Mouse (Mus musculus): ENCODE data around the gene Olfr774. TPM values are rescaled to one million over a fixed set of nuclear protein-coding genes. Genes with fewer than 3 reads are reported as not detected.

Olfr774 gene
- total RNA-seq (2023), result not detected

GRCm38 (mm10) chr10:129235904-129236303, at the start of gene Olfr774:
Gene Olfr774, plus strand, starts transcription at chr10:129236204.

GRCm38 (mm10) chr10:129187319-129187718, 48.7 kb upstream of the Olfr774 start, which contains the start of gene Olfr773:
Gene Olfr773, minus strand, starts transcription at chr10:129187419.

GRCm38 (mm10) chr10:129248112-129248511, 12.1 kb downstream of the Olfr774 start, which contains the start of gene Olfr775:
Gene Olfr775, plus strand, starts transcription at chr10:129248412.

GRCm38 (mm10) chr10:129258827-129259226, 22.8 kb downstream of the Olfr774 start, which contains the start of gene Olfr776:
Gene Olfr776, plus strand, starts transcription at chr10:129259127.

GRCm38 (mm10) chr10:129271081-129271535, 35.1 kb downstream of the Olfr774 start, which contains the start of gene Olfr777:
Gene Olfr777, minus strand, starts transcription at chr10:129271485.

Other genes starting within 250 kb of the Olfr774 start
- not detected for gene Olfr9, start 246.8 kb upstream of the Olfr774 start, total RNA-seq (2023)
- gene Olfr763, start 225.4 kb upstream of the Olfr774 start, total RNA-seq (2023), result not detected
- not detected for gene Olfr764-ps1, start 196.3 kb upstream of the Olfr774 start, total RNA-seq (2023)
- gene Olfr765, start 186.2 kb upstream of the Olfr774 start, total RNA-seq (2023), result not detected
- not detected for gene Olfr766-ps1, start 167.2 kb upstream of the Olfr774 start, total RNA-seq (2023)
- not detected for gene Olfr767, start 153.3 kb upstream of the Olfr774 start, total RNA-seq (2023)
- not detected for gene Olfr768, start 136.8 kb upstream of the Olfr774 start, total RNA-seq (2023)
- gene Olfr769, start 118.3 kb upstream of the Olfr774 start, total RNA-seq (2023), result not detected
- gene Olfr770, start 97.2 kb upstream of the Olfr774 start, total RNA-seq (2023), result not detected
- gene Olfr771, start 71.5 kb upstream of the Olfr774 start, total RNA-seq (2023), result not detected
- not detected for gene Olfr772, start 58.3 kb upstream of the Olfr774 start, total RNA-seq (2023)
- not detected for gene Olfr773, start 48.8 kb upstream of the Olfr774 start, total RNA-seq (2023)
- not detected for gene Olfr775, start 12.2 kb downstream of the Olfr774 start, total RNA-seq (2023)
- gene Olfr776, start 22.9 kb downstream of the Olfr774 start, total RNA-seq (2023), result not detected
- gene Olfr777, start 35.3 kb downstream of the Olfr774 start, total RNA-seq (2023), result not detected
- not detected for gene Olfr780, start 81.9 kb downstream of the Olfr774 start, total RNA-seq (2023)
- gene Olfr781, start 92.7 kb downstream of the Olfr774 start, total RNA-seq (2023), result not detected
- not detected for gene Olfr782, start 112.6 kb downstream of the Olfr774 start, total RNA-seq (2023)
- gene Olfr784, start 147.9 kb downstream of the Olfr774 start, total RNA-seq (2023), result not detected
- not detected for gene Olfr785, start 169.2 kb downstream of the Olfr774 start, total RNA-seq (2023)
- gene Olfr786, start 191.1 kb downstream of the Olfr774 start, total RNA-seq (2023), result not detected
- not detected for gene Olfr787, start 225.7 kb downstream of the Olfr774 start, total RNA-seq (2023)
- not detected for gene Olfr788, start 234.8 kb downstream of the Olfr774 start, total RNA-seq (2023)
- not detected for gene Olfr789, start 248.5 kb downstream of the Olfr774 start, total RNA-seq (2023)